Mouse (Mus musculus) kidney, postnatal 0 days (tissue): Measurements from ENCODE around the gene Gm7358. TPM values are rescaled to one million over a fixed set of nuclear protein-coding genes. Genes with fewer than 3 reads are reported as not detected.

Experiments
- polyA plus RNA-seq: library from polyadenylated mRNA; unstranded; fragments of >200 nt; fragmentation: Nextera tagmentation; extraction: Ambion mirVana; gene quantifications from 2 replicates; pipeline ENCODE4 v1.2.1, GENCODE M21; 2015

The Gm7358 gene
- polyA plus RNA-seq, 1 experiment from 2014 or later, result not detected

Other genes starting within 250 kb of the Gm7358 start
- gene Gm7168, start 111.2 kb downstream of the Gm7358 start, polyA plus RNA-seq, result not detected in 2 replicates
- not detected in 2 replicates for gene Gm7356, start 55.8 kb downstream of the Gm7358 start, polyA plus RNA-seq
- gene Dact2, start 144.8 kb upstream of the Gm7358 start, polyA plus RNA-seq, result 14.8 and 16.0 TPM in 2 replicates
- 57.5 and 66.1 TPM in 2 replicates for gene Smoc2, start 220.0 kb upstream of the Gm7358 start, polyA plus RNA-seq